Mouse (Mus musculus) lung, postnatal 10 days (tissue): ENCODE results near the gene Prr5l.

ENCODE experiments used
- DNase-seq: peaks from one replicate; pipeline ENCODE4 v3.0.0; 2021

Gene Prr5l

DNA sequence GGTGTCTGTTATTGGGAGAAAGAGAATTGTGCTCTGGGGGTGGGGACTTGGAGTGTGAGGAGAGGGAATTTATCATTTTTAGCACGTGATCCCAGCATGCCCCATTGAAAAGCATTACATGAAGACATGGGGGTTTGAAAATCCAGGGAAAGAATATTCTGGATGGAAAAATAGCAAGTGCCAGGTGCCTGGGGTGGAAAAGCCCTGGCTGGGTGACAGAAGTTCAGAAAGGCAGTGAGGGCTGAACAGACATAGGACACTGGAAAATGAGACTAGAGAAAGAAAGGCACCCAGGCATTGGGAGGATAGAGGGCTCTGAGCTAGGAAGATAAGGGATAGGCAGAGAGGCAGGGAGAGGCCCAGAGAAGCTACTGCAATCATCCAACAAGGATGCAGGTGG, 62.0 kb downstream of the Prr5l start:
- DNase-seq, result no peak

- DNase-seq, result no peak
These were observed 63.7 kb downstream of the Prr5l start for GRCm38 (mm10) chr2:101818986-101819764.

- DNase-seq, result no peak
These were observed 66.0 kb downstream of the Prr5l start for GRCm38 (mm10) chr2:101816646-101817308.

DNA sequence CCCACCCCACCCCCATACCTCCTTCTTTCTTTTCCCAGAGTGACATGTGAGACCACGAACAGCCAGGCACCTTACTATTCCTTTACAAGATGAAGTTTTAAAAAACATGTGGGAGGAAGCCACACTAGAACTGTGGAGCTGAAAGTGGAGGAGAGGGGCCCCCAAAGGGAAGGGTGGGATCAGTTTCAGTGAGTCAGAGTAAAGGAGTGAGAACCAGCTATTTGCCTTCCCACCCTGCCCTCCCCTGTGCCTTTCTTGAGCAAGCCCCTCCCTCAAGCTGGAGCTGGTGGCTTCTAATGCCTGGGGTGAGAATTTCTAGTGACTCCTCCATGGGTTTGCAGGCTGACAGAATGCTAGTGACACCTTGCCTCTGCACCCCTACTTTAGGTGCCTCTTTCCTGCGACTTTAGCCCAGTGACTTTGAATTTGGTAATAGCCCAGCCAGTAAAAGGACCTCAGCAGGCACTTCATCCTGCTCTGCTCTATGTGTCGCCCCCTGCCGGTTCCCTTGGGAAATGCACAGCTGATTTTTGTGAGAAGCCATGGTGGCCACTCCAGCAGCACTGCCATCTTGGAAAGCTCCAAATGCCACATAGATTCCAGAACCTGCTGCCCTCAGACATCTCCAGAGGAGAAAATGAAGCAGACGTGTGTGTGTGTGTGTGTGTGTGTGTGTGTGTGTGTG, 67.4 kb downstream of the Prr5l start:
- DNase-seq, result peak; percentile 48

GRCm38 (mm10) chr2:101814272-101814625, 68.6 kb downstream of the Prr5l start:
- DNase-seq, result no peak

GRCm38 (mm10) chr2:101813581-101814271, 69.1 kb downstream of the Prr5l start:
- no peak for DNase-seq

- no peak for DNase-seq
These were observed 70.9 kb downstream of the Prr5l start for GRCm38 (mm10) chr2:101811925-101812324.

DNA sequence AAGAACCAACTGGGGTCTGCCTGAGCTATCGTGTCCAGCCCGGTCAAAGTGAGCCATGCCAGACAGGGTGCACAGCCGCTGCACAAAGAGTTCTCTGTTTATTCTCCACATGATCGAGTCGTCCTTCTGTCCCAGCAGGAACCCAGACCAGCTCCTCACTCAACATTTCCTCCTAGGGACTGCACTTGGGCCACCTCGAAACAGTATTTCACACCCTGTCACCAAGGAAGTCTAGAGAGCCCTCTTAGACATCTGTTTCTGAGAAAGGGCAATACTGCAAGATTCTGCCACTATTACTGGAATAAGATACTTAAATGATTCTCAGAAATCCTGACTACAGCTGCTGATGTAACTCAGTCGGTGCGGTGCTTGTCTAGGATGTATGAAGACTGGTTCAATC, 72.1 kb downstream of the Prr5l start:
- no peak for DNase-seq

DNA sequence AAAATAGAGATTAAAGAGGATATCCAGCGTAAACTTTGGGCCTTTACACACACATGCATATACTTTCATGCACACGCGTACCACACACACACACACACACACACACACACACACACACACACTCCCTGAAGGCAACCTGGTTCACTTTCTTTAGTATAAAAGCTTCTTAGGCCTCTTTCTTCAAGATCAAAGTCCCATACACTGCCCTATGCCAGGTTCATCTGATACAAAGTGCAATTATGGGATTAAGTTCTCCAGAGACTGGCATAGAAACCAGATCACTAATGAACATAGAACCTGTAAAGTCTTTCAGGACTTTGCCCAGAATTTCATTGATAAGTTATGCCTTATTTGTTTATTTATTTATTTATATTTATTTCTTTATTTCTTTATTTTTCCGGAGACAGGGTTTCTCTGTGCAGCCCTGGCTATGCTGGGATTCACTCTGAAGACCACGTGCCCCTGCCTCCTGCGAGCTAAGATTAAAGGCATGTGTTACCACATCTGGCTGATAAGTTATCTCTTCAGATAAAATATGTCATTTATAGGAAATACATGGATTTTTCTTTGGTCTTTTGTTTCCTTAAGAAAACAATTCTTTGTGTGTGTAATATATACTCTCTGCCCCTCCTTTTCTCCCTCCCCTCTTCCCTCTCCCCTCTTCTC, 73.1 kb downstream of the Prr5l start:
- DNase-seq, result no peak

- no peak for DNase-seq
These were observed 75.1 kb downstream of the Prr5l start for GRCm38 (mm10) chr2:101807756-101808155.

DNA sequence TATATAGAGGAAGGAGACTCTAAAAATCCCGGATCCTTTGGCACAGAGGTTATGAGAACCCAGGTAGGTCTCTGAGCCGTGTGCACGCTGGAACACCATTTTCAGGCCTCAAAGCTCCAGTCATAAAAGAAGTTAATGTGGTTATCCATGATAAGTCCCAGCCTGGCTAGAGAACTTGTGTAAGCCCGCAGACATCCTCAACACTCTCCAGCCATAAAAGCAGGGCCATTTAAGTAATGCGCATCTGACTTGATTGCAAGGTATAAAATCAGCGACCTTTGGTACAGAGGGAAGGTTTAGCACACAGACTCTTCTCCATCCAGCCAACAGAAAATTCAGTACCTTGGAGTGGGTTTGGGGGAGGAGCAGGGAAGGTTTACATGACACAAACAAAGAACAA, 80.6 kb downstream of the Prr5l start:
- DNase-seq, result no peak

DNA sequence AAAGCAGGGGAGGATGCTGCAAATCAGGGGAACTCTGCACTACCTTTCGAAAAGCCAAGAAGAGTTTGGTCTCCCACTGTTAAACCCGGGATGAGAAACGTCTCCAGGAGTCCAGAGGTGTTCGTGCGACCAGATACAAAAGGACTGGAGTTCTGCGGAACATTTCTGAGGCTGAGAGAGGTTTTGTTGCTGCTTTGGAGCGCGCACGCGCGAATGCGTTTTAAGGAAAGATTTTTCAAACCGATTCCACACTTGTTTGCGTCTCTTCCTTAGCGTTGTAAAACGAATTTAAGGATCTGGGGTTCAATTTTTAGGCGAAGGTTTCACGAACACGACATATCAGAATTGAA, 85.0 kb downstream of the Prr5l start:
- DNase-seq, result peak; percentile 41

GRCm38 (mm10) chr2:101797166-101797900, 85.5 kb downstream of the Prr5l start:
- peak; percentile 80 for DNase-seq

DNA sequence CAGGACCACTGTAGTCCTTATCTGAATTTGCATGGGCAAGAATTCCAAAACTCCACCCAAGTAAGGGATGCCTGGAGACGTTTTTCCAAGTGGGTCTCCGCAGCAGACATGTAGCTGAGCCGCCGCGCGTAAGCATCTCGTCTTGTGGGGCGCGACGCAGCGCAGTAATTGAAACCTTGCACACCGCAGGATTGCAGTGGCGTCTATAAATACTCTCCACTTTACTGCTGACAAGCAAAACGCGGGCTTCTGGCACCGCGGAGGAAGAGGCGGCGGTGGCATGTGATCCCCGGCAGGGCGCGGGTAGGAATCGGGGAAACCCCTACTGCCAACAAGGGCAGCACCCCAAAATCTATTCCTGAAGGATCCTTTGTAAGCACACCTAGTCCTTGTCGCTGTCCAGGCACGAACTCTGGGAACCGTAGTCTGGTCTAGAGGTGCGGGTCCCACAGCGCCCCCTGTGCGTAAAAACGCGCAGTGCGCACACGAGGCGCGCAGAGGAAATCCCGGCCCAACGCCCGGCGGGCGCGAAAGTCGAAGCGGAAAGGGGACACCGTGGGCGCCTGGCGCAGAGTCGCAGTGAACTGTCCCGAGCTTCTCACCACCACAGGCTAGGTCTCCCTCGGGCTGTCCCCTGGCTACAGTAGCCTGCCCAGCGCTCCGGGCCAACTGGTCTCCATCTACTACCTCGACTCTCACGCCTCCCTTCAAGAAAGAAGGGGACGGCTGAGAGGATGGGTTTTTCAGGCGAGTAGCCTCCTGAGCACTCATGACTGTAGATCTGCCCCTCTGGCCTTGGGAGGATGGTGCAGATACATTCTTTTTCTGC, 86.3 kb downstream of the Prr5l start:
- peak; percentile 90 for DNase-seq

- DNase-seq, result no peak
These were observed 90.7 kb downstream of the Prr5l start for GRCm38 (mm10) chr2:101792130-101792529.

DNA sequence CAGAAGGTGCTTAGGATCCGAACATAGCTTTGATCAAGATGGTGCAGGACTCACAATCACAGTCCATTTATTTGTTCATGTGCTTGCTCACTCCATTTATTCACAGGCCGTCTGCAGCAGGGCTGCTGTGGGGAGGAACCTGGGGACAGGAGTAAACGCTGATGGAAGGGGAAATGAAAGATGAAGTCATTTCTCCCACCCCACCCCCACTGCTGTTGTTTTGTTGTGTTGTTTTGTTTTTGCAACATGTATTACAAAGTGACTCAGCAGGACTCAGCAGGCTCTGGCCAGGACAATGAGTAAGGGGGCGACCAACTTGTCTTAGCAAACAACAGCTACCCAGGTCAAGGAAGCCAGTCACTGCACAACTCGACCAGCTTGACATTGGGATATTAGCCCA, 99.6 kb downstream of the Prr5l start:
- DNase-seq, result no peak

DNA sequence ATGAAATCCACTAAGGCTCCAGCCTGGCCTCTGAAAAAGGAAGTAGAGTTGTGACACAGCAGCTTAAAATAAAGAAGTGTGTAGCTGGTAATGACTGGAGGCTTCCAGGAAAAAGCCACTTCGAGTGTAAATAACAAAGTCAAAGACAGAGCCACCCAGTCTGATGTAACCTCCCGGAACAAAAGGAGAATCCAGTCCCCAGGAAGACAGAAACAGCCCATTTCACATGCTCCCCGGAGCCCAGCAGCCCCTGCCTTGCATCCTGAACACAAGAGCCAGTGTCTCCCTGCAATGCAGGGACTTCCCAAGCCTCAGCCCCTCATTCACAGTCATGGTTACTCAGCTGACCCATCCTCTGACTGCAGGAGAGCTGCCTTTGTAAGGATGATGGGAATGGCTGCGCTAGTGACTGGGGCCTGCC, 101.5 kb downstream of the Prr5l start:
- no peak for DNase-seq

- DNase-seq, result no peak
These were observed 104.7 kb downstream of the Prr5l start for GRCm38 (mm10) chr2:101778080-101778479.

- no peak for DNase-seq
These were observed 119.3 kb downstream of the Prr5l start for GRCm38 (mm10) chr2:101763503-101763902.

DNA sequence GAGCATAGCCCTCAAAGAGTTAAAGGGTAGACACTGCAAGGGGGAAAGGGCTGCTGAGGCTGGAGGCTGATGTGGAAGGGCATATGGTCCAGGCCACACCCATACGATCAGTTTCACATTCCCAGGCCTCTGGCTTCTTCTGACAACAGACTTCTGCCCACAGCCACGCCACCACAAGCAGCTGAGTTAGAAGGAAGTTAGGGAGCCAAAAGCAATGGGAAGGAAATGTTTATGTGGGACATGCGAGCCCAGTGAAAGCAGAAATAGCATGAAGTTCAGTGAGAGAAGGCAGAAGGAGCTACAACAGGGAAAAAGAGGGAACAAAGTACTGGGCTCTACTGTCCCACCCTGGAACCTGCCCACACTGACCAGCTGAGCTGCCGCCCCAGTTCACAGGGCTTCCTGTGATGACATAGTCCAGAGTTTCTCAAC, 119.9 kb downstream of the Prr5l start:
- peak; percentile 56 for DNase-seq

DNA sequence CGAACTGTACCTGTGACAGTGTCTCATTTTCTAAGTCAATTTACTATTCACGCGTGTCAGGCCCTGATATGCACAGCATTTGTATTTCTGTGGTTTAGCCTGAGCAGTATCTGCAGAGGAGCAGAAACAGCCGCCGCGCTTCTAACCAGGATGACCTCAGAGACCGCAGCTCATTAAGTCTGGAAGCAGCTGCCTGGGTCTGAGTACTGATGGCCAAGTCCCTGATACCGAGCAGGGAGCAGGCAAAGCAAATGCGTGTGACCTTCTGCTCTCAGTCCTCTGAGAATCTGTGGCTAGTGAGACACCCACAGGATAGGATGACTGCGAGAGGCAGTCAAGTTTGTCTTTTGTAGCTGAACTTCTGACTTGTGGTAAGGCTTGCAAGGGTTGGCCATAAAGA, 120.4 kb downstream of the Prr5l start:
- peak; percentile 68 for DNase-seq
